Mouse (Mus musculus): ENCODE results near the gene Arl1.
"Not testable (repeated sequence)": the region's sequence is repeated elsewhere in the genome, so short reads cannot be mapped to it uniquely, and the experiment has no call there.

The Arl1 gene

DNA sequence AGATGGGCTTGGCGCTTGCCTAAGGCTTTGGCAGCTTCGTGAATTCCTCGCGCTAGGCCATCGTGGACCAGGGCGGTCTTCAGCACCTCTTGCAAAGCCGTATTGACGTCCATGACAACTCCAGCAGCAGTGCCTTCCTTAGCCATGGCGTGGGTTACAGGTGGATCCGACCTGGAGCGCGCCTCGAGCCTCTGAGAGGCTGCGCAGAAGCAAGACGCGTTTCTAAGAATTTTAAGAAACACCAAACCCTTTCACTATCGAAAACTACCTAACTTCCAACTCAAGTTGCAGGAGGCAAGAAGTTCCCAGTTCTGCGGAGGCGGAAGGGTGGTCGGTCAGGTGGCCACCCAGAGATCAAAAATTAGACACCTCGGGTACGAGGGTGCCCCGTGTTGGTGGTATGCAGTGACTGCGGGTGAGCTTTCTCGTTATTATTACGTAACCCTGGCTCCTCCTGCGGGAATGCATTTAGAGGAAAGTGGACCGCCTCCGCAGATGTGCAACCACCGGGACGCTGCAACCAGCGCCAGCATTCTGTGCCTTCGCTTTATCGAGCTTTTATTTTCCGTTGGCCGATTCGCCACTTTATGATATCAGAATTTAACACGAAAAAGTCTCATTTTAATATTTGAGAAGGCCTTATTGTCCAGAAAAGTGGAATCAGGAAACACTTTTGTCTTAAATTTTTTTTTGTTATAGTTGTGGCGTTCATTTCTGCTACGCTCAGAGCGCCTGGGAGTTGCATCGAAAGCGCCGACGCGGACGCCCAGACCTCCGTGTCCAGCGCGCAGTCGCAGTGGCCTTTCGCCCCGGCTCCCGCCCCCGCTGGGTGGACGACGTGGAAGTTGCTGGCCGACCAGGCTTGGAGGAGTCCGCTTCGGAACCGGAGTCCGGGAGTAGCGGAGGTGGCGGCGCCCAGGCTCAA lies at the start of gene Arl1:
Arl1 (plus strand) TSS at position 288 of the 925 bp plus-strand sequence.
- DNase-seq (ENCODE audit: low read depth in 2 of 2, low spot score in 2 of 2) = peak; percentile 76 to 78

DNA sequence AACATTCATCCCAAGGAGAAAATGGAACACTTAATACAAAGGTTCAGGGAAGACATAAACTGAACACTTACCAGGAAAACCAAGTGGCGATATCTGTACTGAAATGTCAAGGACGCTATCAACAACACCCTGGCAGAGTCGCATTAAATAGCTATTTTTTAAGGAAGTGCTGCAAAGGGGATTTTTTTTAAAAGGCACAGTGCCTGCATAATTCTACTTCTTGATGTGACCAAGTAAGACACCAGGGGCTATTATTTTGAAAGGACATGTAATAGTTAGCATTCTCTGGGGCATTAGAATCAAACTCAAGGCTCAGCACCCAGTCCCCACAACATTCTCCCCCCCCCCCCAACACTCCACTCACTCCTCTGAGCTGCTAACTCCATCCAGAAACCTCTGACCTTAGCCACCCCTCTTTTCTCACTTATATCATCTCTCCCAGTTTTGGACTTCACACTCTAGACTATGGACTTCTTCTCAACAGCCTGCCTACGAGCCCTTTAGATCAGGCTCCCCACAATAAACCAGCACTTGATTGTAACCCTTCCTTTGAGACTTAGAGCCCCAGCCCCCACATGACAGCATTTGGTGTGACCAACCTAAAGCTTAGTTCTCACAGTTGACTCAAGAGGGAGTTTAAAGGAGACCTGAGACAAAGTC lies 47.6 kb upstream of the Arl1 start:
- no peak for DNase-seq (ENCODE audit: low read depth in 2 of 2, low spot score in 2 of 2)

- DNase-seq (ENCODE audit: low read depth in 2 of 2, low spot score in 2 of 2) = no peak
These were observed 45.7 kb upstream of the Arl1 start, which contains the start of gene Spic for GRCm38 (mm10) chr10:88684925-88685324. Gene Spic, minus strand, starts transcription at chr10:88685015.

DNA sequence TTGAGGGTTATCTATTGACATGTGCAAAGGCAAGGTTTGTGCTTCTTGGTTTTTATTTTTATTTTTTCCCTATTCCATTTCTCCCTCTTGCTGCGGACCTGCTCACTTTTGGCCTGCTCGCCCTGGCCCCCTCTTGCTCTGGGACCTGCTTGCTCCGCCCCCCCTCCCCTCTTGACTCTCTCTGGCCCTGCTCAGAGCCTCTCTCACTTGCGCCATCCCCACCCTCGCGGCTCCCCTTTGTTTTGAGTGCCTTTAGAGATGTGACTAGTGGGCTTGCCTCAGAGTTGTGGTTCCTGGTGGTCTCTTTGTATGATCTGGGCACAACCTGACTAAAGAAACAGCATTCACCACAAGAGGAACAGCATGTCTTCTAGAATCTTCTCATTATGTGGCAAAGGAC lies 29.7 kb upstream of the Arl1 start:
- DNase-seq (ENCODE audit: low read depth in 2 of 2, low spot score in 2 of 2) = no peak

DNA sequence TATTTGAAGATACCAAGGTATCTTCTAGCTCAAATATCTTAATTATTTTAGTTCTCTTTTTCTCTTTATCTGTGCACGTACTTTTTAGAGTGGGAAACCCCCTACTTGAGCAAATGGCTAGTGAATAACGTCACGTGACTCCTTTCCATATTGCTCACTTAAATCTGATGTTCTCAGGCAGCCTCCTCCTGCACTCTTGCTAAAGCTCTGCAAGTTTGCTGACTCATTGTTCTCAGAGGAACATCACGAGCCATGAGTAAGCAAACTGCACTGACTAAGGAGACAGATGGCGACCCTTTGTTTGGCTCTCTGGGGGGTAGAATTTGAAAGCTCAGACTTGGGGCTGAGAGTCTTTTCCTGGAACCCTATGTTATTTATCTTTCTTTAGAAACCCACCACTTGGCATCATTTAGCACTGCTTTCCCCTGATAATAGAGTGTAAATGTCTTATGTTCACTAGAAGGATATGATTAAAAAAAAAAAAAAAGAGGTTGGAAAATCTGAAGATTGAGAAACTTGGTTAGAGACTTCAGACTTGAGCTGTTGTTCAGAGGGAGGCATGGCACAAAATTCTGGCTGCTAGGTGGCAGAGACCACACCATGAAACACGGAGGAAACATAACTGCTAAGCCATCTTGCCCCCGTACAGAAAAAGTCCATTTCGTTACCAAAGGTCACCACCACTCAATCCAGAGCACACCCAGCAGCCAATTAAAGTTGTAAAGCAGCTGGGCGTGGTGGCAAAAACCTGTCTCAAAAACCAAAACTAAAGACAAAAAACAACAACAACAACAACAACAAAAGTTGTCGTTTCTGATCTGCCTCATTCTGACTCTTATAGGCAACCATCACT lies 21.8 kb upstream of the Arl1 start:
- no peak for DNase-seq (ENCODE audit: low read depth in 2 of 2, low spot score in 2 of 2)

DNA sequence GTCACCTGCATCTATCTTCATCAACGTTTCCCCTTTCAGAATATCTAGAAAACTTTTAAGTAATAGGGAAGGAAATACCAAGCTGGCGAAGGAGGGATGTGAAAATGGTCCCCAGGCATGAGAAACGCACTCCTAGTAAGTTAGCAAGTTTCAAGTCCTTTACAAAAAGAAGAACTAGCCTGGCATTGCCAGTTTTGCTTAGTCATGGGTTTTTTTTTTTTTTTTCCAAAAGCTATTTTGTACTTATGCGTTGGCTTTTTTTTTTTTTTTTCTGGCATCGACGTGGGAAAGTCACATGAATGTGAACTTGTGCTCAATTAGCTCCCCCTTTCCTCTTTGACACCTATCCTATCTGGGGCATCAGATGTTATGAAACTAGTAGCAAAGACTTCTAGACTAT lies 18.3 kb upstream of the Arl1 start:
- no peak for DNase-seq (ENCODE audit: low read depth in 2 of 2, low spot score in 2 of 2)

GRCm38 (mm10) chr10:88714744-88715143 lies 15.9 kb upstream of the Arl1 start:
- DNase-seq (ENCODE audit: low read depth in 2 of 2, low spot score in 2 of 2) = no peak

- DNase-seq (ENCODE audit: low read depth in 2 of 2, low spot score in 2 of 2) = no peak
These were observed 15.0 kb upstream of the Arl1 start for GRCm38 (mm10) chr10:88715621-88716020.

DNA sequence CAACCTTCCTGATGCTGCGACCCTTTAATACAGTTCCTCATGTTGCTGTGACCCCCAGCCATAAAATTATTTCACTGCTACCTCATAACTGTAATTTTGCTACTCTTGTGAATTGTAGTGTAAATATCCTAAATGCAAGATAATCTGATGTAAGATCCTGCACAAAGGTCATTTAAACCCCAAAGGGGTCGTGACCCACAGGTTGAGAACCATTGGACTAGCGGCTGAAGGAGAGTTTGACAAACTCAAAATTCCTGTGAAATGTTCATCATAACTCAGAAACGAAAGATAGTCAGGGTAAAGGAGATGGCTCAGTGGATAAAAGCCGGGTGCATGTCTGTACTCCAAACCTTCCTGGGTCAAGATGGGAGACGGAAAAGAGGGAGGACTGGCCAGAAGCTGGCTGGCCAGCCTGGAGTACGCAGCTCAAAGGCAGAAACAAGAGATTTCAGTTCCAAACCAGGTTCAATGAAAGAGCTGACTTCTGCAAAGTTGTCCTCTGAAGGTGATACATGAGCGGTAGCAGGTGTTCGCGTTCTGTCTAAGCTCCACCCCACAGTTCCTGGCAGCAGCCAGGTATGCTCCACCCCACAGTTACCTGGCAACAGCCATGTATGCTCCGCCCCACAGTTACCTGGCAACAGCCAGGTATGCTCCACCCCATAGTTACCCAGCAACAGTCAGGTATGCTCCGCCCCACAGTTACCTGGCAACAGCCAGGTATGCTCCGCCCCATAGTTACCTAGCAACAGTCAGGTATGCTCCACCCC lies 13.5 kb upstream of the Arl1 start:
- no peak for DNase-seq (ENCODE audit: low read depth in 2 of 2, low spot score in 2 of 2)

- DNase-seq (ENCODE audit: low read depth in 2 of 2, low spot score in 2 of 2) = no peak
These were observed 13.0 kb upstream of the Arl1 start for GRCm38 (mm10) chr10:88717756-88718025.

GRCm38 (mm10) chr10:88719618-88720017 lies 11.0 kb upstream of the Arl1 start:
- no peak for DNase-seq (ENCODE audit: low read depth in 2 of 2, low spot score in 2 of 2)

DNA sequence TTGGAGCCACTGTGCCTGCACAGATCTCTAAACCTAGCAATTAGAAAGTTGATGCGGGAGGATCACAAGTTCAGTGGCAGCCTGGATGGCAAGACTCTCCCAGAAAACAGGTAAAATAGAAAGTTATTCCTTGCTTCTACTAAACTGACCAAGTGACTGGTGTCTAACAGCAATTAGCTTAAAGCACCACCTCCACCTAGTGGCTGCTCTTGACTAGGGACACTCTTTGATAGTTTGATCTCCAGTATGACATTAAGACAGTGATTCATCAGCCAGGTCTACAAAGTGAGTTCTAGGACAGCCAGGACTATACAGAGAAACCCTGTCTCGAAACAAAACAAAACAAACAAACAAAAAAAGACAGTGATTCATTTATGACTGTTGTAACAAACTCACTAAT lies 5.3 kb upstream of the Arl1 start:
- no peak for DNase-seq (ENCODE audit: low read depth in 2 of 2, low spot score in 2 of 2)

- DNase-seq (ENCODE audit: low read depth in 2 of 2, low spot score in 2 of 2) = peak in 1 of 2 experiments; percentile 34
These were observed 3.5 kb upstream of the Arl1 start for GRCm38 (mm10) chr10:88727128-88727527.

GRCm38 (mm10) chr10:88728166-88728565 lies 2.5 kb upstream of the Arl1 start:
- DNase-seq (ENCODE audit: low read depth in 2 of 2, low spot score in 2 of 2) = no peak

GRCm38 (mm10) chr10:88731496-88732308 lies 1.0 kb downstream of the Arl1 start:
- DNase-seq (ENCODE audit: low read depth in 2 of 2, low spot score in 2 of 2) = peak; percentile 7 to 10

DNA sequence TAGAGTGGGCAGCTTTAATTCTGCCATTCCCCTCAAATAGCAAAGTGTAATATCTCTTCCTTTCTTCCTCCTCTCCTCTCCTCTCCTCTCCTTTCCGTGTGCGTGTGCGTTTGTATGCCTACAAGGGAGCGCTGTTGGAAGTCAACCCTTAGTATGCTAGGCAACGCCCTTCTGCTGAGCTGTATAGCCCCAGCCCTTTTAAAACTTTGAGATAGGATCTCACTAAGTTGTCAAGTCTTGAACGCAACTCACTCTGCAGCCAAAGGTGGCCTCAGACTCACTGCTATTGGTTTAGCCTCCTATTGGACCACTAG lies 1.6 kb downstream of the Arl1 start:
- DNase-seq (ENCODE audit: low read depth in 2 of 2, low spot score in 2 of 2) = no peak

DNA sequence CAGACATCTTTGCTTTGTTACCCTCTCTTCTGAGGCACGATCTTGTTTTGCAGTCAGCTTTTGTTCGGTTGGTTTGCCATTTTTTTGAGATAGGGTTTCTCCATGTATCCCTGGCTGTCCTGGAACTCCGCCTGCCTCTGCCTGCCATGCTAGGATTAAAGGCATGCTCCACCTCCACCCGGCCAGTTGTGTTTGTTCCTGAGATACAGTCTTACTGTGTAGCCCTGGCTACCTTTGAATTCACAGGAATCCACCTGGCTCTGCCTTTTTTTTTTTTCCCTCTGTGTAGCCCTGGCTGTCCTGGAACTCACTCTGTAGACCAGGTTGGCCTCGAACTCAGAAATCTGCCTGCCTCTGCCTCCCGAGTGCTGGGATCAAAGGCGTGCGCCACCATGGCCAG lies 8.4 kb downstream of the Arl1 start:
- DNase-seq (ENCODE audit: low read depth in 2 of 2, low spot score in 2 of 2) = not testable (repeated sequence)

DNA sequence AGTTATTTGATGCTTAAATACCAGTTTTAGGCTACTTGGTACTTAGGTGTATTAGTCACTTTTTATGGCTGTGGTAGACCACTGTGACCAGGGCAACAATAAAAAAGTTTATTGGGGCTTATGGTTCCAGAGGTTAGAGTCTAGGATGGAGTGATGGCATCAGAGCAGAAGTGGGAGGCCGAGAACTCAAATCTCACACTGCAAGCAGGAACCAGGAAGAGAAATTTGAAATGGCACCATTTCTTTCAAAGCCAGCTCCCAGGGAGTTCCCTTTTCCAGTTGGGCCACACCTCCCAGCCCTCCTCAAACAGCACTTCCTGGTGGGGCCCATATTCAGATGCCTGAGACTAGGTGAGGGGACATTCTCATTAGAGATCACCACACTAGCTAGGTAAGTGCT lies 9.2 kb downstream of the Arl1 start:
- DNase-seq (ENCODE audit: low read depth in 2 of 2, low spot score in 2 of 2) = no peak

DNA sequence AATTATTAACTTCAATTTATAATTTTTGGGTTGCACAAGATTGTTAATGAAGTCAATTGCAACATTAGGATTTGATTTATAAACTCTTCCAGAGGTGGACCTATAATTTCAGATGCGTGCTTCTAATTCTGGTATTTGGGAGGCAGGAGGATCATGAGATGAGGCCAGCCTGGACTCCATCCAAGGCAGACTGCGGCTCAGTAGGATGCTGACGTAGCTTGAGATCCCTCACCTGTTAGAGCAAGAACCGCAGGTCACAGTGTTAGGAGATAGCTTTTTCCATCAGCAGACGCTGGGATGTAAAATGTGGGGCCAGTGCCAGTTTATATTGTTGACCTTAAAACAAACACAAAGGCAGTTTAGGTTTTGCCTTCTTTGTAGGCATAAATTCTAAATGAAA lies 10.1 kb downstream of the Arl1 start:
- DNase-seq (ENCODE audit: low read depth in 2 of 2, low spot score in 2 of 2) = no peak

DNA sequence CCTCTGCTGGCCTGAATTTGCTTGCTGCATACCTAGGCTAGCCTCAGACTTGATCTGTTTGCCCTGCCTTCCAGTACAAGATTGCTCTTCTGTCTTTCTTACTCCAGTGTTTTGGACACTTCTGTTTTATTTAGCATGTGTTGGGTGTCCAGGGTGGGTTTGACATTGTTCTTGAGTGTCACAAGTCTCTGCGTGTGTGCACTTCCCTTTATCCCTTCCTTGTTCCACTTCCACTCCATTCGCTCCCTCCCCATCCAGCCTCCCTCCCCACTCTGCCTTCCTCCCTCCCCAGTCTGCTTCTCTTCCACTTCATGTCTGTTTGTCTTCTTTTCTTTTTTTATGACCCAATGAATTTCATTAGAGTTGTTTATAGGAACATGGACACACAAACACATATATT lies 10.8 kb downstream of the Arl1 start:
- no peak for DNase-seq (ENCODE audit: low read depth in 2 of 2, low spot score in 2 of 2)
